Mouse (Mus musculus) MEL (cell line): ENCODE data around the gene Tmem260. TPM values are rescaled to one million over a fixed set of nuclear protein-coding genes. Genes with fewer than 3 reads are reported as not detected.
"Not testable (repeated sequence)": the region's sequence is repeated elsewhere in the genome, so short reads cannot be mapped to it uniquely, and the experiment has no call there.

Source experiments
- DNase-seq: peaks from one replicate; pipeline ENCODE4 v3.0.0; 2011; ENCODE audit warnings: low read depth, low spot score
- H3K27ac ChIP-seq: 2 replicates; pipeline ENCODE4 v1.5.1; 2012; ENCODE audit warnings: low read depth, mild to moderate bottlenecking, control low read depth, low read length, moderate library complexity; ENCODE audit not compliant: control insufficient read depth
- H3K27me3 ChIP-seq, 2 experiments: fragments of 150-350 bp in 1 of 2; sonication (generic) in 1 of 2; 2 replicates each; pipeline ENCODE4 v1.6.1; 2012; ENCODE audit warnings: low read length in 2 of 2, mild to moderate bottlenecking in 2 of 2, improper control_type of control experiment in 1 of 2, moderate library complexity in 1 of 2; ENCODE audit not compliant: insufficient read depth in 2 of 2, control insufficient read depth in 1 of 2
- H3K36me3 ChIP-seq, 2 experiments: 2 replicates each; pipeline ENCODE4 v1.6.1; 2012 to 2014; ENCODE audit warnings: low read length in 2 of 2, improper control_type of control experiment in 1 of 2, inconsistent platforms in 1 of 2, mild to moderate bottlenecking in 1 of 2; ENCODE audit not compliant: insufficient read depth in 2 of 2, control insufficient read depth in 1 of 2
- H3K4me1 ChIP-seq, 2 experiments: fragments of 150-350 bp in 1 of 2; sonication (generic) in 1 of 2; 2 replicates each; pipeline ENCODE4 v1.6.1; 2012; ENCODE audit warnings: low read length in 2 of 2, improper control_type of control experiment in 1 of 2, mild to moderate bottlenecking in 1 of 2; ENCODE audit not compliant: insufficient read depth in 2 of 2, control insufficient read depth in 1 of 2
- H3K4me3 ChIP-seq, 2 experiments: fragments of 150-350 bp in 1 of 2; sonication (generic) in 1 of 2; 2 replicates each; pipeline ENCODE4 v1.5.1; 2012; ENCODE audit warnings: low read depth in 2 of 2, low read length in 2 of 2, mild to moderate bottlenecking in 2 of 2, moderate library complexity in 2 of 2, control low read depth in 1 of 2, improper control_type of control experiment in 1 of 2; ENCODE audit not compliant: control insufficient read depth in 1 of 2, insufficient read depth in 1 of 2
- H3K79me2 ChIP-seq: 2 replicates; pipeline ENCODE4 v1.6.1; 2012; ENCODE audit warnings: mild to moderate bottlenecking, low read length, moderate library complexity; ENCODE audit not compliant: control insufficient read depth, poor library complexity, insufficient read depth
- H3K9ac ChIP-seq: 2 replicates; pipeline ENCODE4 v1.6.1; 2012; ENCODE audit warnings: low read depth, mild to moderate bottlenecking, control low read depth, low read length, moderate library complexity; ENCODE audit not compliant: control insufficient read depth, poor library complexity, severe bottlenecking
- H3K9me3 ChIP-seq: fragments of 150-350 bp; sonication (generic); replicated peaks from 2 replicates; pipeline ENCODE4 v1.6.1; 2012; ENCODE audit warnings: mild to moderate bottlenecking, low read length, improper control_type of control experiment, moderate library complexity; ENCODE audit not compliant: insufficient read depth
- CHD2 ChIP-seq: IDR thresholded peaks from 2 replicates; pipeline ENCODE4 v1.6.1; 2011; ENCODE audit warnings: low read length, improper control_type of control experiment
- CTCF ChIP-seq, 3 experiments: IDR thresholded peaks in 2 of 3; conservative IDR thresholded peaks in 1 of 3; 2 replicates each; pipeline ENCODE4 v1.5.1; 2011 to 2012; ENCODE audit warnings: low read length in 3 of 3, low read depth in 2 of 3, mild to moderate bottlenecking in 2 of 3, improper control_type of control experiment in 1 of 3, inconsistent platforms in 1 of 3, mixed read lengths in 1 of 3, moderate library complexity in 1 of 3; ENCODE audit not compliant: control insufficient read depth in 1 of 3, insufficient read depth in 1 of 3, poor library complexity in 1 of 3, severe bottlenecking in 1 of 3
- E2F4 ChIP-seq: IDR thresholded peaks from 2 replicates; pipeline ENCODE4 v1.6.1; 2011; ENCODE audit warnings: low read depth, low read length, improper control_type of control experiment, borderline replicate concordance
- EP300 ChIP-seq, 2 experiments: IDR thresholded peaks; 2 replicates each; pipeline ENCODE4 v1.6.1; 2011; ENCODE audit warnings: improper control_type of control experiment in 2 of 2, low read length in 2 of 2, low read depth in 1 of 2, mild to moderate bottlenecking in 1 of 2
- GABPA ChIP-seq: IDR thresholded peaks from 2 replicates; pipeline ENCODE4 v1.6.1; 2012; ENCODE audit warnings: low read depth, mild to moderate bottlenecking, inconsistent platforms, low read length, improper control_type of control experiment, moderate library complexity
- GATA1 ChIP-seq: IDR thresholded peaks from 2 replicates; pipeline ENCODE4 v1.6.1; 2011; ENCODE audit warnings: low read depth, low read length, improper control_type of control experiment
- KAT2A ChIP-seq: conservative IDR thresholded peaks from 2 replicates; pipeline ENCODE4 v1.6.1; 2012; ENCODE audit warnings: low read depth, low read length, improper control_type of control experiment, inconsistent platforms
- MAX ChIP-seq: IDR thresholded peaks from 2 replicates; pipeline ENCODE4 v1.6.1; 2011; ENCODE audit warnings: low read length, improper control_type of control experiment
- MXI1 ChIP-seq: IDR thresholded peaks from 2 replicates; pipeline ENCODE4 v1.6.1; 2011; ENCODE audit warnings: mild to moderate bottlenecking, low read depth, low read length, improper control_type of control experiment
- NRF1 ChIP-seq: IDR thresholded peaks from 2 replicates; pipeline ENCODE4 v1.6.1; 2014; ENCODE audit warnings: low read depth, mild to moderate bottlenecking, inconsistent platforms, low read length, improper control_type of control experiment, moderate library complexity; ENCODE audit not compliant: poor library complexity, insufficient read depth, severe bottlenecking
- RCOR1 ChIP-seq: IDR thresholded peaks from 2 replicates; pipeline ENCODE4 v1.6.1; 2012; ENCODE audit warnings: low read depth, mild to moderate bottlenecking, inconsistent platforms, low read length, improper control_type of control experiment
- SMC3 ChIP-seq: IDR thresholded peaks from 2 replicates; pipeline ENCODE4 v1.6.1; 2011; ENCODE audit warnings: low read depth, low read length, improper control_type of control experiment
- TAL1 ChIP-seq: IDR thresholded peaks from 2 replicates; pipeline ENCODE4 v1.6.1; 2012; ENCODE audit warnings: mild to moderate bottlenecking, inconsistent platforms, low read length, moderate library complexity, mixed read lengths
- TCF12 ChIP-seq: IDR thresholded peaks from 2 replicates; pipeline ENCODE4 v1.6.1; 2014; ENCODE audit warnings: low read depth, mild to moderate bottlenecking, inconsistent platforms, low read length, improper control_type of control experiment, moderate library complexity
- USF1 ChIP-seq: IDR thresholded peaks from 2 replicates; pipeline ENCODE4 v1.6.1; 2014; ENCODE audit warnings: low read depth, mild to moderate bottlenecking, inconsistent platforms, low read length, improper control_type of control experiment, moderate library complexity
- ZNF384 ChIP-seq: IDR thresholded peaks from 2 replicates; pipeline ENCODE4 v1.6.1; 2012; ENCODE audit warnings: low read depth, mild to moderate bottlenecking, inconsistent platforms, low read length, improper control_type of control experiment
- polyA plus RNA-seq, 2 experiments: library from polyadenylated mRNA; stranded (reverse) in 1 of 2; unstranded in 1 of 2; fragments of >175 nt in 1 of 2; fragments of >200 nt in 1 of 2; gene quantifications; 2 replicates each; pipeline versions ENCODE4 v1.2.1 to v1.2.4; 2012; ENCODE audit warnings: low replicate concordance in 2 of 2, low read depth in 1 of 2; ENCODE audit not compliant: insufficient read length in 2 of 2, insufficient read depth in 1 of 2, missing spikeins in 1 of 2
- total RNA-seq: library from RNA; depleted of rRNA; stranded (reverse); fragments of 300-350 nt; gene quantifications from 2 replicates; pipeline ENCODE4 v1.2.3, GENCODE M21; 2012

Tmem260 gene
- total and polyA plus RNA-seq, 3 experiments = 2.8 to 5.6 TPM; not detected in 1

DNA sequence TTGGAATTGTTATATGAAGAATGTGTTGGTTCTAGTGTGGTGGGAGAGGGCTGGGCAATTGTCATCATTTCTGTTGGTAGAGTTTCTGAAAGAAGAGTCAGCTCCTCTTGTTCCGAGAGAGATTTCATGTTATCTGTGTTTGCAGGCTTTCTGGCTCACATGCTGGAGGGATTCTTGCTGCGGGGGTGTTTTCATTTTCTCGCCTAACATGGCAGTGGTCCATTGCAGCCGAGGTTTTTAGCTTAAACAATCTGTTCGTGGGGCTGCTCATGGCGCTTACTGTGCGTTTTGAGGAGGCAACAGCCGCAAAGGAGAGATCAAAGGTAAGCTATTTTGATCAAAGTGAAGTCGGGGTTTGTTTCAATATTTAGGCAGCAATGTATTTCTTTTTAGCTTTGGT lies 26.3 kb downstream of the Tmem260 start:
- Histone ChIP-seq H3K36me3 (no peaks in the 10 kb centered on the region; a peak in 1 of 4 replicates), H3K27ac (no peak overlapping the region), H3K4me1 (no peaks in the 10 kb centered on the region), H3K79me2 (no peaks in the 10 kb centered on the region), H3K27me3 (no peaks in the 10 kb centered on the region), H3K4me3 (no peak overlapping the region), H3K9ac (no peak overlapping the region), H3K9me3 (no peaks in the 10 kb centered on the region)
- TF ChIP-seq TAL1 (no peak), USF1 (no peak), EP300 (IDR thresholded peaks at IDR 0.05; ENCODE audit: low read depth in 1 of 2, low read length in 2 of 2) (no peak), MAX (no peak), ZNF384 (no peak), E2F4 (no peak), GABPA (no peak), SMC3 (no peak), TCF12 (no peak), CHD2 (no peak), MXI1 (no peak), KAT2A (no peak)
- DNase-seq = no peak

DNA sequence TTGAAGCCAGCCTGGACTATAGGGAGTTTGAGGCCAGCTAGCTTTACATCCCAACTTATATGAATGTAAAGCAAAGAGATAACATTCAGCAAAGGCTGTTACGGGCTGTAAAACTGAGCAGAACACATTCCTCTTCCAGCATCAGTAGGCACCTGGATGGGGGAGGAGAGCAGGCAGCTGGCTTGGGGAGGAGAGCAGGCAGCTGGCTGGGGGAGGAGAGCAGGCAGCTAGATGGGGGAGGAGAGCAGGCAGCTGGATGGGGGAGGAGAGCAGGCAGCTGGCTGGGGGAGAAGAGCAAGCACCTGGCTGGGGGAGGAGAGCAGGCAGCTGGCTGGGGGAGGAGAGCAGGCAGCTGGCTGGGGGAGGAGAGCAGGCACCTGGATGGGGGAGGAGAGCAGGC lies 29.4 kb downstream of the Tmem260 start:
- Histone ChIP-seq H3K4me1 (no peaks in the 10 kb centered on the region), H3K9ac (no peak overlapping the region), H3K9me3 (no peaks in the 10 kb centered on the region), H3K36me3 (no peaks in the 10 kb centered on the region), H3K79me2 (no peaks in the 10 kb centered on the region), H3K27ac (no peak overlapping the region), H3K4me3 (no peak overlapping the region), H3K27me3 (no peaks in the 10 kb centered on the region)
- TF ChIP-seq RCOR1 = no peak
- TF ChIP-seq CTCF (IDR thresholded peaks at IDR 0.05 in 2 of 3, conservative IDR thresholded peaks at IDR 0.05 in 1 of 3; ENCODE audit: control insufficient read depth in 1 of 3, insufficient read depth in 1 of 3, low read depth in 2 of 3, low read length in 3 of 3, poor library complexity in 1 of 3, severe bottlenecking in 1 of 3) = no peak
- no peak for TF ChIP-seq NRF1
- TF ChIP-seq GATA1 = no peak
- no peak for DNase-seq

DNA sequence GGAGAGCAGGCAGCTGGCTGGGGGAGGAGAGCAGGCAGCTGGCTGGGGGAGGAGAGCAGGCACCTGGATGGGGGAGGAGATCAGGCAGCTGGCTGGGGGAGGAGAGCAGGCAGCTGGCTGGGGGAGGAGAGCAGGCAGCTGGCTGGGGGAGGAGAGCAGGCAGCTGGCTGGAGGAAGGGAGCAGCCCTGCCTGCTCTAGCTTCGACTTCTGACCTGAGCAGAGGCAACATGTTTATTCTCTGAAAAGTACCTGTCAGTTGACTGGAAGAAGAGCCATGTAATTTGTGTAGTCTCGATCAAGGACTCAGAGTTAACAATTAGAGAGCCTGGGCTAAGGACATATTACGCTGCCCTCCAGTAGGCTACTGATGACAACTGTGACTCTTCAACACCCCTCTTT lies 29.9 kb downstream of the Tmem260 start:
- not testable (repeated sequence) for H3K9ac ChIP-seq, H3K9me3 ChIP-seq, H3K27ac ChIP-seq, H3K27me3 ChIP-seq, H3K36me3 ChIP-seq, H3K79me2 ChIP-seq, H3K4me3 ChIP-seq, DNase-seq, H3K4me1 ChIP-seq
